Mouse (Mus musculus): Measurements from ENCODE around the gene Txnl4b.

DNA sequence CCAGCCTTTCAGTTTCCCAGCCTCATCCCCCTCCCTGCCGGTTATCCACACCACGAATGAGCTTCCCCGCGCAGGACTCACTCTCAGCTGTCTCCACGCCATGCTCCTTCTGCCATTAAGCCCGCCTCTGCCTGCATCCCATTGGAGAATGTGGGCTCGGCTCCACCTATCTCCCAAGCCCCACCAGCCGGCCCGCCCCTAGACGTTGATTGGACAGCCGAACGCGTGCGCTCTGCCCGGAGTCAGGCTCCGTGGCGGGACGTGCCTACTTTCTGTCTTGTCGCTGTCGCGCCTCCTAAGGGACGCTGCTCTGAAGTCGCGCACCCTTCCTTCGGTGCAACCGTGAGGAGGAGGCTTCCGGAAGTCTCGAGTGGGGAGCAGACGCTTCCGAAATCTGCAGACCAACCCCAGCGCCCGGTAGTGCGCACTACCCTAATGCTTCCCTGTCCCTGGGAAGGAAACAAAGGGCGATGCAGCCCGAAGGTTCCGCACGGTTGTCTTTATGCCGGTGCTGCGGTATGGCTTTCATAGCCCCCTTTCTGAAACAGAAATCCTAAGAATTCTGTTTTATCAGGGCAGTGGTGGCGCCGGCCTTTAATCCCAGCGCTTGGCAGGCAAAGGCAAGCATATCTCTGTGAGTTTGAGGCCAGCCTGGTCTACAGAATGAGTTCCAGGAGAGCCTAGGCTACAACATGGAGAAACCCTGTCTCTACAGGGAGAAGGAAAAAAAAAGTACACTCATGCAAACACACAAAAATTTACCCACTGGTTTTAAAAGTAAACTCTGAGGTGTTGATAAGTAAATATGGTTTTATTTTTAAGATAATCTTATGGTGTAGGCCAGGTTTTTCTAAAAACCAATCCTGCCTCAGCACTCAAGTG is 42.8 kb downstream of the Txnl4b start, which contains the start of gene Dhodh:
- 0 out of 2 replicates have a peak, but pooled peaks have one; percentile 7 for TF ChIP-seq CTCF (IDR thresholded peaks at IDR 0.05; ENCODE audit: insufficient read depth, low read length)
- TF ChIP-seq POLR2A (IDR thresholded peaks at IDR 0.05; ENCODE audit: borderline replicate concordance, extremely low read depth, low read depth, low read length) = peak; percentile 93
